Mouse (Mus musculus) intestine, embryonic 16.5 days (tissue): Measurements from ENCODE around the gene Alg9. TPM values are rescaled to one million over a fixed set of nuclear protein-coding genes. Genes with fewer than 3 reads are reported as not detected.

Experiments used
- ATAC-seq: fragments of 200-750 bp; cut with Nextera tagmentation; 2 replicates; pipeline ENCODE4 v1.8.0; 2017; ENCODE audit warnings: moderate TSS enrichment, moderate library complexity
- H3K27ac ChIP-seq: fragments of 300-500 bp; sonication (generic); 2 replicates; pipeline ENCODE4 v1.5.1; 2014; ENCODE audit warnings: mild to moderate bottlenecking, low read length
- H3K27me3 ChIP-seq: fragments of 300-500 bp; sonication (generic); replicated peaks from 2 replicates; pipeline ENCODE4 v1.6.1; 2014; ENCODE audit warnings: low read length, control low read depth, mixed read lengths; ENCODE audit not compliant: control insufficient read depth, insufficient read depth
- H3K36me3 ChIP-seq: fragments of 300-500 bp; sonication (generic); 2 replicates; pipeline ENCODE4 v1.6.1; 2014; ENCODE audit warnings: low read length, control low read depth; ENCODE audit not compliant: control insufficient read depth, insufficient read depth
- H3K4me1 ChIP-seq: fragments of 300-500 bp; sonication (generic); 2 replicates; pipeline ENCODE4 v1.6.1; 2014; ENCODE audit warnings: low read length, control low read depth, mixed read lengths; ENCODE audit not compliant: control insufficient read depth, insufficient read depth
- H3K4me2 ChIP-seq: fragments of 300-500 bp; sonication (generic); 2 replicates; pipeline ENCODE4 v1.6.1; 2014; ENCODE audit warnings: low read depth, low read length, control low read depth
- H3K4me3 ChIP-seq: fragments of 300-500 bp; sonication (generic); 2 replicates; pipeline ENCODE4 v1.5.1; 2014; ENCODE audit warnings: mild to moderate bottlenecking, low read length
- H3K9ac ChIP-seq: fragments of 300-500 bp; sonication (generic); 2 replicates; pipeline ENCODE4 v1.6.1; 2014; ENCODE audit warnings: low read depth, low read length
- H3K9me3 ChIP-seq: fragments of 300-500 bp; sonication (generic); 2 replicates; pipeline ENCODE4 v1.6.1; 2016; ENCODE audit warnings: low read length, control low read depth; ENCODE audit not compliant: control insufficient read depth
- WGBS: fragments of 180-500 bp; shearing (Covaris S2); extraction: QIAGEN DNeasy Blood & Tissue Kit; methylation state at CpG from one replicate; pipeline ENCODE4 v1.1.7; 2014; 5-methylcytosine and 5-hydroxymethylcytosine counted together
- polyA plus RNA-seq: library from polyadenylated mRNA; unstranded; fragments of >200 nt; fragmentation: Nextera tagmentation; extraction: Ambion mirVana; gene quantifications from 2 replicates; pipeline ENCODE4 v1.2.1, GENCODE M21; 2015

Alg9 gene
- polyA plus RNA-seq, 1 experiment from 2014 or later = 42.9 TPM

- H3K4me2 ChIP-seq = peak overlapping the region; percentile 86
- no peaks in the 10 kb centered on the region for H3K36me3 ChIP-seq
- no peak for ATAC-seq
- WGBS = 50% methylated on average over 4 of the region's 4 CpGs
- no peak overlapping the region; the same call in 1 of the 2 replicates for H3K4me3 ChIP-seq
- H3K9me3 ChIP-seq = no peaks in the 10 kb centered on the region
- H3K4me1 ChIP-seq = peaks cover 8% of the 10 kb centered on the region
- H3K27me3 ChIP-seq = no peaks in the 10 kb centered on the region
- H3K9ac ChIP-seq = peak overlapping the region; percentile 33; the same call in 1 of the 2 replicates
- no peak overlapping the region for H3K27ac ChIP-seq
Observed at GRCm38 (mm10) chr9:50774026-50774462, 775 bp upstream of the Alg9 start.

- Histone ChIP-seq H3K4me2 (peak overlapping the region; percentile 86), H3K27ac (peak overlapping the region; percentile 92), H3K4me3 (peak overlapping the region; percentile 98), H3K9ac (peak overlapping the region; percentile 91), H3K36me3 (peaks cover 4% of the 10 kb centered on the region; the same call in 1 of the 2 replicates), H3K27me3 (no peaks in the 10 kb centered on the region), H3K4me1 (peaks cover 8% of the 10 kb centered on the region), H3K9me3 (no peaks in the 10 kb centered on the region)
- peak; percentile 57 for ATAC-seq
- WGBS = under 1% methylated on average over 30 of the region's 30 CpGs
Observed at GRCm38 (mm10) chr9:50775662-50776126, 875 bp downstream of the Alg9 start.

GRCm38 (mm10) chr9:50776162-50776760 is 1.4 kb downstream of the Alg9 start:
- peak overlapping the region; percentile 91 for H3K9ac ChIP-seq
- peak; percentile 71 for ATAC-seq
- peak overlapping the region; percentile 92 for H3K27ac ChIP-seq
- no peaks in the 10 kb centered on the region for H3K27me3 ChIP-seq
- whole genome bisulfite sequencing = 42% methylated on average over 11 of the region's 11 CpGs
- peak overlapping the region; percentile 98 for H3K4me3 ChIP-seq
- H3K36me3 ChIP-seq = peaks cover 4% of the 10 kb centered on the region; the same call in 1 of the 2 replicates
- no peaks in the 10 kb centered on the region for H3K9me3 ChIP-seq
- H3K4me1 ChIP-seq = peaks cover 8% of the 10 kb centered on the region
- peak overlapping the region; percentile 86 for H3K4me2 ChIP-seq

GRCm38 (mm10) chr9:50782155-50782554 is 7.3 kb downstream of the Alg9 start:
- 84% methylated on average over 2 of the region's 2 CpGs for WGBS
- Histone ChIP-seq H3K9ac (no peak overlapping the region), H3K9me3 (no peaks in the 10 kb centered on the region), H3K4me3 (no peak overlapping the region), H3K36me3 (peaks cover 13% of the 10 kb centered on the region; the same call in 1 of the 2 replicates), H3K27me3 (no peaks in the 10 kb centered on the region), H3K4me2 (no peak overlapping the region), H3K27ac (no peak overlapping the region), H3K4me1 (no peaks in the 10 kb centered on the region)
- no peak for ATAC-seq

- H3K36me3 ChIP-seq = peaks cover 7% of the 10 kb centered on the region; the same call in 1 of the 2 replicates
- no peak overlapping the region for H3K27ac ChIP-seq
- H3K4me1 ChIP-seq = no peaks in the 10 kb centered on the region
- H3K9ac ChIP-seq = no peak overlapping the region
- H3K4me3 ChIP-seq = no peak overlapping the region
- no peak for ATAC-seq
- WGBS = 91% methylated on average over 3 of the region's 3 CpGs
- H3K9me3 ChIP-seq = no peaks in the 10 kb centered on the region
- H3K4me2 ChIP-seq = no peak overlapping the region
- no peaks in the 10 kb centered on the region for H3K27me3 ChIP-seq
Observed at GRCm38 (mm10) chr9:50795266-50795665, 20.4 kb downstream of the Alg9 start.

- WGBS = 92% methylated on average over 8 of the region's 8 CpGs
- no peak overlapping the region for H3K4me2 ChIP-seq
- H3K27ac ChIP-seq = no peak overlapping the region
- 0 out of 2 replicates have a peak, but pooled peaks cover 6% of the 10 kb centered on the region for H3K36me3 ChIP-seq
- H3K9ac ChIP-seq = no peak overlapping the region
- no peaks in the 10 kb centered on the region for H3K9me3 ChIP-seq
- no peak for ATAC-seq
- H3K27me3 ChIP-seq = no peaks in the 10 kb centered on the region
- no peaks in the 10 kb centered on the region for H3K4me1 ChIP-seq
- no peak overlapping the region for H3K4me3 ChIP-seq
Observed at GRCm38 (mm10) chr9:50796776-50797175, 22.0 kb downstream of the Alg9 start.

- Histone ChIP-seq H3K27ac (no peak overlapping the region), H3K9me3 (no peaks in the 10 kb centered on the region), H3K4me3 (no peak overlapping the region), H3K9ac (no peak overlapping the region), H3K36me3 (0 out of 2 replicates have a peak, but pooled peaks cover 6% of the 10 kb centered on the region), H3K4me1 (no peaks in the 10 kb centered on the region), H3K4me2 (no peak overlapping the region), H3K27me3 (no peaks in the 10 kb centered on the region)
- no peak for ATAC-seq
- WGBS = 93% methylated on average over 7 of the region's 7 CpGs
Observed at GRCm38 (mm10) chr9:50797641-50798040, 22.8 kb downstream of the Alg9 start.

GRCm38 (mm10) chr9:50798368-50798767 is 23.5 kb downstream of the Alg9 start:
- Histone ChIP-seq H3K9me3 (no peaks in the 10 kb centered on the region), H3K27me3 (no peaks in the 10 kb centered on the region), H3K4me2 (no peak overlapping the region), H3K27ac (no peak overlapping the region), H3K4me3 (no peak overlapping the region), H3K36me3 (peaks cover 9% of the 10 kb centered on the region; the same call in 1 of the 2 replicates), H3K4me1 (no peaks in the 10 kb centered on the region), H3K9ac (no peak overlapping the region)
- 77% methylated on average over 5 of the region's 5 CpGs for WGBS
- no peak for ATAC-seq

GRCm38 (mm10) chr9:50800985-50801384 is 26.2 kb downstream of the Alg9 start:
- no peak for ATAC-seq
- Histone ChIP-seq H3K4me2 (no peak overlapping the region), H3K9me3 (no peaks in the 10 kb centered on the region), H3K27me3 (no peaks in the 10 kb centered on the region), H3K27ac (no peak overlapping the region), H3K9ac (no peak overlapping the region), H3K4me3 (no peak overlapping the region), H3K36me3 (peaks cover 11% of the 10 kb centered on the region; the same call in 1 of the 2 replicates), H3K4me1 (no peaks in the 10 kb centered on the region)
- WGBS = 69% methylated on average over 2 of the region's 2 CpGs
